Mouse (Mus musculus) kidney, adult 11 months (tissue): ENCODE results near the gene Fam184a.

Experiments used
- DNase-seq: peaks from one replicate; pipeline ENCODE4 v3.0.0; 2022

Gene Fam184a

GRCm38 (mm10) chr10:53597121-53597881 lies 153.6 kb downstream of the Fam184a start:
- DNase-seq = peak; percentile 20

DNA sequence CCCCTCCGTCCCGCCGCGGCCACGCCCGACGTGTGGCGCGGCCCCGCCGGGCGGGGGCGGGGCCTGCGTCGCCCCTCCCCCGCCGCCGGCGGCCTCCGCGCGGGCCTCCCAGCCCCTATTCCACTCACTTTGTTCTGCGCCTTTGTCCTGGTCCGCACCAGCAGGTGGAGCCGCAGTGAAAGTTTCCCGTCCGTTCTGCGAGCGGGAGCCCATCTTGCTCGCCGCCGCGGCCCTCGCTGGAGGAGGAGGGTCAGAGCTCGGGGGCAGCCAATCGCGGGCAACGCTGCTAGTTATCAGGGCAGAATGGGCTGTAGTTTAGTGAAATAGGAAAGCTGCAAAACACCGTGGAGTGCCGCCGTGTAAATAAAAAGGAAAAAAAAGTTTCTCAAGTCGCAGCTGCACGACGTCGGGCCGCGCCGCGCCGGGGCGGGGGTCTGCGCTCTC lies 154.2 kb downstream of the Fam184a start, which contains the start of gene Asf1a:
TSS of gene Asf1a (plus strand) at position 81 of the 444 bp plus-strand sequence.
- DNase-seq = peak; percentile 97

DNA sequence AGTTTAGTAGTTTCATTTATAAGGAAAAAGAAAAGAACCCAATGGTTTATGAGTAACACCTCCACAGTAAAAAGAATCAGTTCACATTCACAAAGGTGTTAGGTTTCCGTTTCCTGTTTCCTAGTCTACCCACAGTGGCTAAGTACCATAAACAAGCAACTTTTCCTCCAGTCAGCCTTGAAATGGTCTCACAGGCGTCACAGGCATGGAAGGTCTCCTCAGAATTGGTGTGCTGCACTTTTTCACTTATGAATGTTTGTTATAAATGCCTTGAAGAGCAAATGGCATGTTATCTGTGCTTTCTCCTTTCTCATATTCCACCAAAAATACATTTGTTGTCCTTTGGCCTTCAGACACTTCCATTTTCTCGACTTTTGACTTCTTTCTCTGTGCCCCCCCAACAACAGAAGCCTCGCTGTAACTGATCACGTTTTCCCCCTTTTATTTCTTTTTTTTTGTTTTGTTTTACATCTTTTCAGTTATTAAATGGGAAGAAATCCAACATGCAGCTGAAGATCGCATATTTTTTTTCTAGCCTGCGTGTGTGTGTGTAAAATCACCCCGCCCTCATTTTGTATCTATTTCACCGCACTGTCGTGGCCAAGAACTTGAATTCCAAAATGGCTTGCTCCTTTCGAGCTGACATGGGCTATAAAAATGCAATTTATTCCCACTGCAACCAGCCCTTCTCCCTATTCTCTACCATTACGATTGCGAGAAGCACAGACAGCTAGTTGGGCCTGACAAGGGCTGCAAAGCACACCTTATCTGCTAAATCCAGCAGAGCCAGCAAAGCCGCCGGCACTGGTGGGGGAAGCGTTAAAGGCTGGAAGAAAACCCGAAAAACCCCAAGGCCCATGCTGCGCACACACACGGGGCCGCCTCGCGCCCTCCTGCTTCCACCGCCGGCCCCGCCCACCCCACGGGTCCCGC lies 154.9 kb downstream of the Fam184a start:
- DNase-seq = no peak

GRCm38 (mm10) chr10:53585777-53586176 lies 165.1 kb downstream of the Fam184a start:
- no peak for DNase-seq
